Mouse (Mus musculus) limb, embryonic 11.5 days (tissue): Measurements from ENCODE around the gene Col4a5. TPM values are rescaled to one million over a fixed set of nuclear protein-coding genes. Genes with fewer than 3 reads are reported as not detected.

Experiments
- ATAC-seq: fragments of 200-750 bp; cut with Nextera tagmentation; 2 replicates; pipeline ENCODE4 v1.8.0; 2017; ENCODE audit warnings: low read depth; ENCODE audit not compliant: insufficient number of reproducible peaks, low FRiP score, low TSS enrichment
- DNase-seq: peaks from one replicate; pipeline ENCODE4 v3.0.0-alpha.2; 2015; ENCODE audit warnings: low spot score
- H3K27ac ChIP-seq: fragments of 300-500 bp; sonication (generic); replicated peaks from 2 replicates; pipeline ENCODE4 v1.5.1; 2014; ENCODE audit warnings: low read depth, mild to moderate bottlenecking, low read length
- H3K27me3 ChIP-seq: fragments of 300-500 bp; sonication (generic); 2 replicates; pipeline ENCODE4 v1.6.1; 2014; ENCODE audit warnings: mild to moderate bottlenecking, low read length, mixed read lengths; ENCODE audit not compliant: control insufficient read depth, insufficient read depth
- H3K36me3 ChIP-seq: fragments of 300-500 bp; sonication (generic); 2 replicates; pipeline ENCODE4 v1.6.1; 2014; ENCODE audit warnings: mild to moderate bottlenecking, low read length, moderate library complexity, mixed read lengths; ENCODE audit not compliant: control insufficient read depth, insufficient read depth
- H3K4me1 ChIP-seq: fragments of 300-500 bp; sonication (generic); 2 replicates; pipeline ENCODE4 v1.6.1; 2014; ENCODE audit warnings: low read length, mixed read lengths; ENCODE audit not compliant: control insufficient read depth, insufficient read depth
- H3K4me2 ChIP-seq: fragments of 300-500 bp; sonication (generic); 2 replicates; pipeline ENCODE4 v1.6.1; 2014; ENCODE audit warnings: low read depth, mild to moderate bottlenecking, moderate library complexity; ENCODE audit not compliant: severe bottlenecking
- H3K4me3 ChIP-seq: fragments of 300-500 bp; sonication (generic); 2 replicates; pipeline ENCODE4 v1.5.1; 2014; ENCODE audit warnings: low read depth, low read length
- H3K9ac ChIP-seq: fragments of 300-500 bp; sonication (generic); 2 replicates; pipeline ENCODE4 v1.6.1; 2014; ENCODE audit warnings: mild to moderate bottlenecking, low read length
- H3K9me3 ChIP-seq: fragments of 300-500 bp; sonication (generic); 2 replicates; pipeline ENCODE4 v1.6.1; 2016; ENCODE audit warnings: low read length; ENCODE audit not compliant: control insufficient read depth
- WGBS: fragments of 180-500 bp; shearing (Covaris S2); extraction: QIAGEN DNeasy Blood & Tissue Kit; methylation state at CpG from one replicate; pipeline ENCODE4 v1.1.7; 2014; 5-methylcytosine and 5-hydroxymethylcytosine counted together
- polyA plus RNA-seq: library from polyadenylated mRNA; unstranded; fragments of >200 nt; fragmentation: Nextera tagmentation; extraction: Ambion mirVana; gene quantifications from 2 replicates; pipeline ENCODE4 v1.2.1, GENCODE M21; 2014

Gene Col4a5
- polyA plus RNA-seq, 1 experiment from 2014 or later = 5.7 TPM

DNA sequence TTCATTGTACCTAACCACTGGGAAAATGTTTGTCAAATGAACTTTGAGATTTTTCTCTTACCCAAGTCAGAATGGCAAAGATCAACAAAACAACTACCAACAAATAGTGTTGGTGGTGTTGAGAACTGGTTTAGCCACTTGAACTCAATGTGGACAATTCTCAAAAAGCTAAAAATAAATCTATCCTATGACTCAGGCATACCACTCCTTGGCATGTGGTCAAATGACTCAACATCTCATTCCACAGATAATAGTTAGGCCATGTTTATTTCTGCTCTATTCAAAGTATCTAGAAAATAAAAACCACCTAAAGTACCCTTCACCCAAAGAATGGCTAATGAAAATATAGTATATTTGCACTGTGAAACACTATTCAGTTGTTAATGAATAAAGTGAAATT, 58.3 kb downstream of the Col4a5 start:
- Histone ChIP-seq H3K9me3 (no peaks in the 10 kb centered on the region), H3K4me3 (no peak overlapping the region), H3K27ac (no peak overlapping the region), H3K9ac (no peak overlapping the region), H3K4me2 (no peak overlapping the region), H3K4me1 (no peaks in the 10 kb centered on the region), H3K27me3 (no peaks in the 10 kb centered on the region), H3K36me3 (no peaks in the 10 kb centered on the region)
- DNase-seq (no peak), ATAC-seq (no peak)

DNA sequence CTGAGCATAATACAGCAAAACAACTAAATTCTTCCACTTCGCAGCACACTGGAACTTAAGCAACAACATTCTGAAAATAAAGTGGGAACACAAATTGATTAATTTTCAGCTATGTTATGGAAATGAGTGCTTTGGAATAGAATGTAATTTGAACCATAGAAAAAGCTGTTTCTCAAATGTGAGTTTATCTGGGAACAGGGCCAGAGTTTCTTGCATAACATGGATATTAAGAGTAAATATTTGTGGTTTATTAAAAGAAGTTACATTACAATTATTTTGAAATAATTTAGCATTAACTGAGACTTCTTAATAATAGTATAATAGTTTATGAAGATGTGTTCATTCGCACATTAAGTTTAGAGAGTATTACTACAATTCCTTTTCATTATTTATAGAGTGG, 72.3 kb downstream of the Col4a5 start:
- Histone ChIP-seq H3K9ac (no peak overlapping the region), H3K4me2 (no peak overlapping the region), H3K36me3 (no peaks in the 10 kb centered on the region), H3K9me3 (no peaks in the 10 kb centered on the region), H3K4me1 (no peaks in the 10 kb centered on the region), H3K4me3 (no peak overlapping the region), H3K27me3 (no peaks in the 10 kb centered on the region), H3K27ac (no peak overlapping the region)
- ATAC-seq (no peak), DNase-seq (no peak)
- 86% methylated on average over 2 of the region's 2 CpGs for WGBS

DNA sequence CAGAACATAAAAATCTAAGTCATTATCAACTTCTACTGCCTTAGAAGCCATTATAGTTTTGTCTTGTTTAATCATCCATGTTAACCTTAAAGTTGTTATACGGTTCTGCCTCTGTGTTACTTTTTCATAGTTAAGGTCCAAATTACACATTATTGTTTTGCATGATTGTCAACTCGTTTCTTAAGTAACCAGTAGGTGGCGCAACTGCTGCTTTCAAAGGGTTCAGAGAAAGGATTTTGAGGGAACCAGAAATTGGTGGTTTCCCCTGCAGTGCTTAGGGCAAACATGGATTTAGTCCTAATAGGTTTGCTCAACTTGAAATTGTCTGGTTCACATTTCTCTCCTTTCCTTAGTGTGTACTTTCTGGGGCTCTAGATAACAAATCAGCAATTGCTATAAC, 115.1 kb downstream of the Col4a5 start:
- DNase-seq (peak; percentile 21), ATAC-seq (no peak)
- H3K27ac ChIP-seq = no peak overlapping the region
- no peaks in the 10 kb centered on the region for H3K27me3 ChIP-seq
- H3K4me1 ChIP-seq = no peaks in the 10 kb centered on the region
- no peak overlapping the region for H3K4me3 ChIP-seq
- no peaks in the 10 kb centered on the region for H3K9me3 ChIP-seq
- no peaks in the 10 kb centered on the region for H3K36me3 ChIP-seq
- no peak overlapping the region for H3K9ac ChIP-seq
- H3K4me2 ChIP-seq = no peak overlapping the region
- whole genome bisulfite sequencing = 27% methylated on average over 3 of the region's 3 CpGs

DNA sequence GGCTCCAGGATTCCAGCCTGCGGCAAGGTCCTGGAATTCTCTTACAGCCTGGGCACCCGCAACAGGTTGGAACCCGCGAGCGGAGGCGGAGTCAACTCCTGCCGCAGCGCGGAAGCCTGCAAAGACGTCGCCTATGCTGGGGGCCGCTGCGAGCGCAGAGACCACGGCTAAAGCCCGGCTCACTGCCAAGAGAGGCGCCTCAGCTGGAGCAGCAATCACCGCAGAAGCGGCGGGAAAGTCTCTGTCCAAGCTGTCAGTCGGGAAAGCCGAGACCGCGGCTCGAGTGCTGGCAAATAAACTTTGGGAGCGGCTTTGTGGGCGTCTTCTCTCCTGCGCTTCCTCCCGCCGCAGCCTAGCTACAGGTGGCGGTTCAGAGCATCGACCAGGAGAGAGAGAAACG, 246.5 kb downstream of the Col4a5 start:
- H3K9me3 ChIP-seq = no peaks in the 10 kb centered on the region
- H3K27me3 ChIP-seq = peaks cover 59% of the 10 kb centered on the region
- H3K4me1 ChIP-seq = no peaks in the 10 kb centered on the region
- H3K4me3 ChIP-seq = peak overlapping the region; percentile 26
- no peak overlapping the region for H3K9ac ChIP-seq
- no peaks in the 10 kb centered on the region for H3K36me3 ChIP-seq
- WGBS = 19% methylated on average over 33 of the region's 33 CpGs
- no peak for ATAC-seq
- peak; percentile 34 for DNase-seq
- peak overlapping the region; percentile 46 for H3K4me2 ChIP-seq
- no peak overlapping the region for H3K27ac ChIP-seq

DNA sequence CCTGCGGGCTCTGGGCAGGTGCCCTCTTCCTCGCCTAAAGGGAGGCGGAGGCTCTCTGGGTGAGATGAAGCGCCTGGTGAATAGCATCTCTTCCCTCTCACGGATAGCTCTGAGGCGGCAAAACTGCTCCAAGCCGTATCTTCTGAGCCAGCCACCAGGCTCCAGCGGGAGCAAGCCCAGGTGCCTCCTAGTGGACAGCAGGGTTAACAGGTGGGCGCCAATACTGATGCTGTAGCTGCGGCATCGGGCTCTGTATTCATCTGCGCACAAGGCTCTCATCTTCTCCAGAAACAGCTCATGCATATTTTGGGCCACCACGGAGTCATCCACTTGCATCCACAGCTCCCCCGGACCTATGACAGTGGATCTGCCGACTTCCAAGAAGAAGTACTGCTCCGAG, 248.8 kb downstream of the Col4a5 start:
- ATAC-seq = no peak
- WGBS = 27% methylated on average over 16 of the region's 16 CpGs
- no peak overlapping the region for H3K27ac ChIP-seq

DNA sequence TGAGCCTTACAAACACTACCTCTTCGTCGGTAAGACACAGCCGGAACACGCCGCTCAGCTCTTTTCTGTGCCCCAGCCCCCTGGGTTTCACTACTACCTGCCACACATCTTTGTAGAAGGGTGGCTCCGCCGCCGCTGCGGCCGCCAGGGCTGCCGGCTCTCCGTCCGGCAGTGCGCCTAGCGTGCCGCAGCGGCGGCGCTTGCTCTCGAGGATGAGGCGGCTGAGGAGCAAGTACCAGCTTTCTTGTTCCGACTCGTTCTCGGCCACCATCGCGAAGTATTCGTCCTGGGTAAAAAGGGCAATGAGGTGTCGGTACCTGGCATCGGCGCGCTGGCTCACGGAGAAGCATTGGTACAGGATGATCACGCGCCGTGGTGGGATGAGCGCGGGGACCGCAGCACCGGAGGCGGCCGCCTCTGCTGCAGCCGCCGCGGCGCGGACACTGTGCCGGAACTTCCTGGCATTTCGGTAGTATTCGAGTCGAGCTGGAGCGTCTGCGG, 249.3 kb downstream of the Col4a5 start:
- DNase-seq = peak; percentile 29
- Histone ChIP-seq H3K9ac (no peak overlapping the region), H3K9me3 (no peaks in the 10 kb centered on the region), H3K4me3 (peak overlapping the region; percentile 35), H3K36me3 (no peaks in the 10 kb centered on the region), H3K27me3 (peaks cover 63% of the 10 kb centered on the region), H3K4me1 (no peaks in the 10 kb centered on the region), H3K4me2 (peak overlapping the region; percentile 54), H3K27ac (no peak overlapping the region)
- 22% methylated on average over 52 of the region's 52 CpGs for whole genome bisulfite sequencing
- ATAC-seq = no peak

More for the DNA sequence above, 248.8 kb downstream of the Col4a5 start:
- peaks cover 63% of the 10 kb centered on the region for H3K27me3 ChIP-seq
- H3K4me2 ChIP-seq = peak overlapping the region; percentile 54; the same call in 1 of the 2 replicates
- no peaks in the 10 kb centered on the region for H3K36me3 ChIP-seq
- H3K9ac ChIP-seq = no peak overlapping the region
- peak overlapping the region; percentile 35 for H3K4me3 ChIP-seq
- DNase-seq = peak; percentile 44
- H3K9me3 ChIP-seq = no peaks in the 10 kb centered on the region
- H3K4me1 ChIP-seq = no peaks in the 10 kb centered on the region

DNA sequence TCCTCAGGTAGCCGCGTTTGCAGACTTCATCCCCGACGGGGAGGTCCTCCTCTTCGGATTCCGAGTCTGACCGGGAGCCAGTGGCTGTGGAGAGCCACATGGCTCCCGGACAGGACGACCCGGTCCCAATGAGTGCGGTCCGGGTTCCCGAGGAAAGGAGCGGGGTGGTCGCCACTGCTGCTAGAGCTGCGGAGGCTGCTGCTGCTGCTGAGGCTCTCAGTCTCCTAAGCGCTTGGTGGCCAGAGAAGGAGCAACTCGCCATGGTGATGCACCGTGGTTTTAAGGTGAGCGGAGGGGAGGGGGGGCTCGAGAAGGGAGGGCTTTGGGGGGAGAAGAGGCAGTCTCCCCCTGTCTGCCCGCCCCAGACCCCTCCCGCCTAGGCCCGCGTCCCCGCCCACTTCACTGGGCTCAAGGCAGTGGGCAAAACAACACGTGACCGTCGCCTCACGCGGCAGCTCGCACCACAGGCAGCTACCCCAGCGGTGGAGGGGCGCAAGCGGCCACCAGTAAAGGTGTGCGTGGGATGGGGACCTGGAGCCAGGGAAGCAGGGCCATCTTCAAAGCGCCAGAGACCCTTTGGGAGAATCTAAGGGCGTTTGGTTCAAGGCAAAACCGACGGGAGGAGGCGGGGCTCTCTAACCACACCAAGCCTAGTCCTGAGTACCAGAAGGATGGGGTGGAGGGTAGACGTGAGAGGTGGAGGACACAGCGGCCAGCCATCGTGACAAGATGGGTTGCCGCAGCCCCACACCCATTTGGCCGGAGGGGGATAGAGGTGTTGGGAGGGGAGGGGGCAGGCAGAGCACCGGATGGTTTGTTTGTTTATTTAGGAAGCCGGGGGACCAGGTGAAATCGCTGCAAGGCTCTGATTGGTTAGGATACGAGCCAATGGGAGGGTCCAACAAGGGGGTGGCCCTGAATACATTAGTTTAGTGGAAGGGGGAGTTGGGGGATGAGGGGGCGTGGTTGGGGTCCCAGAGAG, 250.0 kb downstream of the Col4a5 start, which contains the start of gene Irs4:
Gene Irs4, minus strand, starts transcription at position 327 of the 982 bp plus-strand sequence.
- Histone ChIP-seq H3K36me3 (no peaks in the 10 kb centered on the region), H3K4me1 (no peaks in the 10 kb centered on the region), H3K4me2 (peak within 1 kb of the TSS; percentile 54), H3K4me3 (peak within 1 kb of the TSS; percentile 35), H3K27me3 (peaks cover 61% of the 10 kb centered on the region), H3K9ac (no peak within 1 kb of the TSS), H3K27ac (no peak within 1 kb of the TSS), H3K9me3 (no peaks in the 10 kb centered on the region)
- DNase-seq = peak; percentile 51
- 24% methylated on average over 50 of the region's 51 CpGs for WGBS
- peak; percentile 81 for ATAC-seq

DNA sequence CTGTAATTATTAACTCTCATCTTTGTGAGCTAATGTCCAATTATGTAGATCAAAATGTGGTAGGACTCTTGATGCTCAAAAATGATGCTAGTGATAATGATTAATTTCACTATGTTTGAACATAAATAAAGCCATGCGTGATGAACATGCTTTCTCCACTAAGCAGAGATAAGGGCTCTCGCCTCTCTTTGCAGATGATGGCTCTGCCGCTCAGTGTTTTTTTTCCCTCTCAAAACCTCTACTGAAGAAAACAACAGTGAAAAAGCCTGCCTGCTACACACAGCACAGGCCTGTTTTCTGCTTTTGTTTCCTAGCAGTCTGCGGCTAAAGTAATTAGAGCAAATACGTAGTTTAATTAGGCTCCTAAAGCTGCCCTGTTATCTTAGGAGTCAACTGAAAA, 254.4 kb downstream of the Col4a5 start:
- peaks cover 18% of the 10 kb centered on the region for H3K27me3 ChIP-seq

More for the DNA sequence above, 254.4 kb downstream of the Col4a5 start:
- no peaks in the 10 kb centered on the region for H3K36me3 ChIP-seq
- H3K27ac ChIP-seq = no peak overlapping the region
- no peaks in the 10 kb centered on the region for H3K9me3 ChIP-seq
- H3K4me2 ChIP-seq = no peak overlapping the region
- 68% methylated on average over 5 of the region's 5 CpGs for WGBS
- H3K4me3 ChIP-seq = no peak overlapping the region
- no peaks in the 10 kb centered on the region for H3K4me1 ChIP-seq
- no peak overlapping the region for H3K9ac ChIP-seq
- no peak for ATAC-seq
- DNase-seq = no peak
